Mouse (Mus musculus) skeletal muscle tissue, adult 2 months (tissue): ENCODE data around the gene Dhh.

ENCODE experiments used
- DNase-seq: peaks from one replicate; pipeline ENCODE4 v3.0.0-alpha.2; 2012; ENCODE audit warnings: low read depth, low spot score

Dhh gene

GRCm38 (mm10) chr15:98916016-98916415, 17.7 kb upstream of the Dhh start:
- DNase-seq, result no peak

GRCm38 (mm10) chr15:98914903-98915302, 16.6 kb upstream of the Dhh start:
- no peak for DNase-seq

GRCm38 (mm10) chr15:98904692-98905091, 6.4 kb upstream of the Dhh start:
- DNase-seq, result no peak

DNA sequence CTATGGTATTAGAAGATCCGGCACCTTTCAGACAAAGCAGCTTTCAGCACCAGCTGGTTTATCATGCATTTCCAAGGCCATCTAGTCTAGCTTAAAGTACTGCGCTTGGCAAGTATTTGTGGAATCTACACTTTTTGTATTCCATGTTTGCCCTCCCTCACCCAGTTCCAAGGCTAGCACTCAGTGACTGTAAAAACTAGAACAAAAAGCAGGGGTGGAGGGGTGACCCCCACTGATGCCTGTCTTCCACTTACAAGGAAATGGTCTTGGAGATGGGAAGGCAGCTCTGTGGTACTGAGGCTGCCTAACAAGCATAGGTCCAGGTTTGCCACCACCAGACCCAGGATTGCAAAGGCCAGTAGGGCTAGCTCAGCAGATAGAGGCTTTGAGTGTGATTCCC, 4.3 kb upstream of the Dhh start:
- no peak for DNase-seq

DNA sequence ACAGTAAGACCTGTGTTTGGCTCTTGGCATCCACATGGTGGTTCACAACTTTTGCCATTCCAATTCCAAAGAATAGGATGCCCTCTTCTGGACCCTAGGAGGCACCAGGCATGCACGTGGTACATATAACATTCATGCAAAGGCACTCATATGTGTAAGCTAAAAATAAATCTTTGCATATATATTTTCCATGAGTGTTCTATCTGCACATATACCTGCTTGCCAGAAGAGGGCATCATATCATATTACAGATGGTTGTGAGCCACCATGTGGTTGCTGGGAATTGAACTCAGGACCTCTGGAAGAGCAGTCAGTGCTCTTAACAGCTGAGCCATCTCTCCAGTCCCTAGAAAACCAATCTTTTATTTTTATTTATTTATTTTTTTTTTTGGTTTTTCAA, 3.2 kb upstream of the Dhh start:
- DNase-seq, result no peak

DNA sequence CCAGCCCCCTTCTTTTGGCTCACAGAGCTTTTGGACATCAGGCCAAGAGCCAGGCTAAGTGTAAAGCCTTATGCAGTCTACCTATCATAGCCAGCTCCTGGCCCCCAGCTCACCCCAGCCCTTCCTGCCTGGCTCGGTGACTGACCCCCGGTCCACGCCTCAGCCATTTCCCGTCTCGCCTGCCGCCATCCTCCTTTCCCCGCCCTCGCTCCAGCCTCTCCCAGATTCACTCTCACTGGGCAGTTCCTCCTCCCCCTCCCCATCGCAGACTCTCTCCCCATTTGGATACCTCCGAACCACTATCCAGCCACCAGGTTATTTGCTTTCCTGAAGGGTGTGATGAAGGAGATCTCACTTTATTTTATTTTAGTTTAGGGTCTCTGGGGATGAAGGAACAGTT, 845 bp downstream of the Dhh start:
- DNase-seq, result no peak

DNA sequence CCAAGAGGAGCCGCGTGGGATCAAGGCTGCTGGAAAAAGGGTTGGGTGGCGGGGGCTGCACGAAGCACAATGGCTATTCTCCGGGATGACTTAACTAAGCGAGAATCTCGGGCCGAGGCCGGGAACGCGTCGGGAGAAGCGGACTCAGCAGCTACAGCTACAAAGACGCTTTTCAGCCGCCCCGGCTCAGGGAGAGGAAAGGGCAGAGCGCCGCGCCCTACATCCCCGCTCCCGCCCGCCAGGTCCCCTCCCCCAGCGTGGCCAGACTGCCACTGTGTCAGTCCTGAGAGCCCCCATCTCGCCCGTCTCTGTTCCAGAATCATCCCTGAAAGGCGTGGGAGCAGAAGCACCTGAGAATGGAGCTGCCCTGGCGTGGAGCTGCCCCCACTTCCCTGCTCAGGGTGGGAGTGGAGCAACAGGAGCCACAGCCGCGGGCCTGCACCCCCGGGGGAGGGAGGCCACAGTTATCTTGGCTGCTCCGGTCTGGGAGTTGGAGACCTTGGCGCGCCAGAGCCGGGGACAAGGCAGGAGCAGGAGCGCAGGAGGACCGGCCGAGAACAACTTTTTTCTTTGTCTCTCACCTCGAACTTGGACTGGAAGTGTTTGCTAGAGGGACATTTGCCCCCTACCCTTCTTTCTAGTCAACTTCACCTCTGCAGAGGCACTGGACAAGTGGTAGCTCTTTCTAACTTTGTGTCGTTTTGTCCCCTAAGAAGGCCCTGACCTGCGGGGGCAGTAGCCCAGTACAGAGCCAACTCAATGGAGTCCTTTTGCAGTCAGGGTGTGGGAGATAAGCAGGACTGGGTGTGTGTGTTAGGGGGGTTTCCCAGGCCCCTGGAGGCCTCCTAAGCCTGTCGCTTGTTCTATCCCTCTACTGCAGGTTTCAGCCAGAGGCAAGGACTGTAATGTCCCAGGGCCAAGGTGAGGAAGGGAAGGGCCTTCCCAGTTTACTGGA, 2.4 kb downstream of the Dhh start:
- DNase-seq, result no peak

DNA sequence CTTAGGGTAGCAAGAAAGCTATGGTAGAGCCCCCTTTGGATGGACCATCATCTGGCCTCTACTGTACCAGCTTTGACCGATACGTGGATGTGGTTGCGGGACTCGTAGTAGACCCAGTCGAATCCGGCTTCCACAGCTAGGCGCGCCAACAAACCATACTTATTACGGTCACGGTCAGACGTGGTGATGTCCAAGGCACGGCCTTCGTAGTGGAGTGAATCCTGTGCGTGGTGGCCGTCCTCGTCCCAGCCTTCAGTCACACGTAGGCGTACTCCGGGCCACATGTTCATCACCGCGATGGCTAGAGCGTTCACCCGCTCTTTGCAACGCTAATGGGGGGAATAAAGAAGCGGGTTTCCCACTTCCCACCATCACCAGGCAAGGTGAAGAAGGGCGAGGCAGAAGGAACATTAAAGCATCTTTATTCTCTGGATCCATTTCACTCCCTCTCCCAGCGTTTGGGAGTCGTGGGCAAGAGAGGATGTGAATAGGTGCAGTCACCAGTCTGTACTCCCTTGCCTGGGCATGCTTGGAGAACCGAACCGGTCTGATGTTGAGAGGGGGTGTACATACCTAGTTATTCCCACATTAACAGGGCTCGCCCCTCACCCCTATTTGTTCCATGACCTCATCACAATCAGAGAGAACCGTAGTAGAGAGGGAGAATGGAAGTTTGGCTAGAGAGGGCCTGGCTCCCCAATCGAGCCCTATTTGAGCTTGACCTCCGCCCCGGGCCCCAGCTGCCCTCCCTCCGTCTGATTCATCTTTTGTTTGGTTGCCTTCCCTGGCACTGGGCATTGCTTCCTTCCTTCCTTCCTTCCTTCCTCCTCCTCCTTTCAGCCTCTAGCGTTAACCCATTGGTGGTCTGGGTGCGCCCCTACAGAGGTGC, 3.4 kb downstream of the Dhh start:
- no peak for DNase-seq

GRCm38 (mm10) chr15:98893940-98894745, 4.2 kb downstream of the Dhh start, which contains the start of gene Rhebl1:
Rhebl1 (minus strand) TSS chr15:98894540.
- DNase-seq, result no peak

DNA sequence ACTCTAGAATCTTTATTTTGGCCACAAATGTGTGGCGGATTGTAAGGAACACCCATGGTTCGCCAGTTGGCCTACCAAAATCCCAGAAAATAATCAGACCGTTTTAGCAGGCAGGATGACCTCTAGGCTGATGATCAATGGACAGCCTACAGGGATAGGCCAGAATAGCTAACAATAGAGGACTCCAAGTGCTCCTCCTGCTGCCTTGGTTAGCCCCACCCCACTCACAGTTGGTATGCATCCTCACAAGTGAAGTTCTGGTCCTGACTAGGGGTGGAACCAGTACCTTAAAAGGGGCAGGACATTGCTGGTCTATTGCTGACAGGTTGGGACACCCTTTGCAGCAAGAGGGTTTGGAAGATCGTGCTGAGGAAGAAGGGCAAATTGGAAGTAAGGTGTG, 5.3 kb downstream of the Dhh start:
- DNase-seq, result no peak

GRCm38 (mm10) chr15:98891907-98892606, 6.3 kb downstream of the Dhh start:
- DNase-seq, result peak; percentile 70

GRCm38 (mm10) chr15:98891198-98891742, 7.1 kb downstream of the Dhh start:
- no peak for DNase-seq

DNA sequence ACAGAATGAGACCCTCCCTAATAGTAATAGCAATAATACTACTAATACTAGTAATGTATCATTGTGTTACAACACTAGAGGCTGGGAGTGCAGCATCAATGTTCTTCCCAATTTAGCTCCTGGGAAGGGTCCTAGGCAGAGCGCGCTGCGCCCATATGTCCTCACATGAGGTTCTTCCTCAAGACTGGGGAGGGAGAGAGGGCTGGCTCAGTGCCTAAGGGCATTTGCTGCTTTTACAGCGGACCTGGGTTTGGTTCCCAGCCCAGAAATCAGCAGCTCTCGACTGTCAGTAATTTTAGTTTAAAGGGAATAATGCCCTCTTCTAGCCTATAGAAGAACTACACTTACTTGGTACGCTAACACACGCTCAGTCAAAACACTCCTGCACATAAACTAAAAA, 10.8 kb downstream of the Dhh start:
- no peak for DNase-seq

- no peak for DNase-seq
Observed at GRCm38 (mm10) chr15:98886667-98887387, 11.5 kb downstream of the Dhh start.

- no peak for DNase-seq
Observed at GRCm38 (mm10) chr15:98884106-98884505, 14.2 kb downstream of the Dhh start.

DNA sequence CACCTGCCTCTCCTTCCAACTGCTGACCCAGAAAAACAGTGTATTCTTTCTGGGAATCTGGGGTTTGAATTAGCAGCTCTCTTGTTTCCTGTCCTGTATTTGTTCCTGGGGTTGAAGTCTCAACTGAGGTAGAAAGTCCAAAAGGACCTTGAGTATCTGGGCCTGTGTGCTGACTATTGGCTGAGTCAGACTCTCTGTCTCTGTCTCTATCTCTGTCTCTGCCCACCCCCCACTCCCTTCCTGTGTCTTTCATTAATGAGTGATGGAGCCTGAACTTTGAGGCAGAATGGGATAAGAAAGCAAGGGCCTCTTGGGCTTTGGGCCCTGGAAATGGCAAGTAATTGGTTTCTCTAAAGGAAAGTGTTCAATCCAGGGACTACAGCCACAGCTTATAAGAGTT, 14.7 kb downstream of the Dhh start:
- DNase-seq, result no peak

GRCm38 (mm10) chr15:98881656-98882008, 16.7 kb downstream of the Dhh start:
- DNase-seq, result no peak

- DNase-seq, result peak; percentile 91
Observed at GRCm38 (mm10) chr15:98880978-98881655, 17.2 kb downstream of the Dhh start.

DNA sequence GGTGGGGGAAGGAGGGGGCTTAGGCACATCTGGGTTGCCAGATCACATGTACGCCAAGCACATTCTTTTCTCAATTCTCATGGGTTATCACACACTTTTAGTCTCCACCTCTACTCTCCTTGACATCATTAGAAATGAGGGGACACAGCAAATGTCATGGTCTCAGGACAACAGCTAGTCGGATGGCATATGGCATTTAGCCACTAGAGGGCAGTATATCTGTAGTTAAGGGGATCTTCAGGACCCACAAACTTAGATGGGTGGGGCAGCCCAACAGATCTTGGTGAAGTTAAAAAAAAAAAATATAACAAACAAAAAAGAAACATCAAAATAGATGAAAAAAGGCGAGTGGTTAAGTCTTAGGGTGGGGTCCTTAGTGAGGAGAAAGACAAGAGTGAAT, 21.0 kb downstream of the Dhh start:
- DNase-seq, result peak; percentile 69
